In the genomic region with DNA sequence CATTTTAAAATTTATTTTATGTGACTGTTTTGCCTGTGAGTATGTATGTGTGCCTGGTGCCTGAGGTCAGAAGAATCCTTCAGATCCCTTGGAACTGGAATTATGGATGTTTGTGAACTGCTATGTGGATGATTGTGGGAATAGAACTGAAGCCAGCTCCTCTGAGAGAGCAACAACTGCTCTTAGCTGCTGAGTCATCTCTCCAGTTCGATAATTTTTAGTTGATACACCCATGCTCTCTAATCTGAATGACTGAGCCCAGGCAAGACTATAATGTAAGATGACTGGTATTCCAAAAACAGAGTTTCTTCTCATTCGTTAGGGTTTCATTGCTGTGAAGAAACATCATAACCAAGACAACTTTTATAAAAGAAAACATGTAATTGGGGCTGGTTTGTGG, we compare ENCODE assay signal across 39 mouse cellular contexts. TPM values are rescaled to one million over a fixed set of nuclear protein-coding genes. Genes with fewer than 3 reads are reported as not detected.
DNase-seq lines count a peak whose midpoint lies in the region; ATAC-seq and TF ChIP-seq lines count a peak whose summit lies in the region.
"Had no signal": no experiment of that assay in that cellular context is flagged by ENCODE, and none has a peak within 500 bp of the region (broad histone marks: within the 10 kb centered on the region; RNA-seq: fewer than 3 reads in every experiment).

No protein-coding gene starts in this region.

- in situ Hi-C loops in CH12.LX (cut with MboI; ENCODE audit: low pct_ligation_motif_present, low pct_unique_long_range_greater_than_20kb, low sequenced_read_pairs): loop anchor here (5.0 kb wide), 1 partner anchor 117 kb away; no protein-coding TSS in a partner anchor

- dilution Hi-C loops in CH12.LX (cut with MboI; ENCODE audit: extremely low pct_ligation_motif_present, extremely low pct_unique_long_range_greater_than_20kb, low sequenced_read_pairs): no loop called here

- H3K79me2 ChIP-seq in CH12.LX (replicated peaks; ENCODE audit: control insufficient read depth, extremely low read depth, insufficient read depth, poor library complexity, severe bottlenecking): no peaks in the 10 kb centered on the region

- WGBS in hindbrain, embryonic 13.5 days: 87% methylated on average over 2 of the region's 2 CpGs
- 84% methylated on average over 2 of the region's 2 CpGs for WGBS in hindbrain, postnatal 0 days
- 35% methylated on average over 2 of the region's 2 CpGs for WGBS in liver, embryonic 15.5 days (ENCODE audit: insufficient replicate concordance)

- no peak for TF ChIP-seq POLR2A in CH12.LX (IDR thresholded peaks at IDR 0.05; ENCODE audit: low read depth, low read length)

- no peaks in the 10 kb centered on the region for H3K9me3 ChIP-seq in hindbrain, embryonic 13.5 days
- no peaks in the 10 kb centered on the region for H3K9me3 ChIP-seq in hindbrain, postnatal 0 days (ENCODE audit: low read length)
- H3K9me3 ChIP-seq in CH12.LX (replicated peaks; ENCODE audit: low read length): no peaks in the 10 kb centered on the region
- no peaks in the 10 kb centered on the region for H3K9me3 ChIP-seq in liver, embryonic 15.5 days (replicated peaks)
- H3K9me3 ChIP-seq: forebrain, embryonic 13.5 days; hindbrain, embryonic 12.5 days; limb, embryonic 13.5 days; midbrain, embryonic 12.5 days had no signal

- DNase-seq in hindbrain, postnatal 0 days (ENCODE audit: low spot score): no peak
- DNase-seq in CH12.LX (ENCODE audit: extremely low read depth): no peak
- no peak for DNase-seq in urinary bladder, adult 18-20 months (ENCODE audit: low spot score in 2 of 2)
- DNase-seq in cerebellum, adult 11 months: no peak
- no peak for DNase-seq in heart, adult 11 months
- DNase-seq: adrenal gland, adult 2 months; adrenal gland, postnatal 36 days; cerebellum, adult 2 months; cerebellum, postnatal 14 days; gastrocnemius, postnatal 14 days; heart, adult 18-20 months; heart, postnatal 36 days; kidney, postnatal 36 days; lung, embryonic 14.5 days; lung, postnatal 36 days; thymus, postnatal 25 days had no signal

- H3K4me2 ChIP-seq in hindbrain, embryonic 13.5 days: no peak overlapping the region
- no peak overlapping the region for H3K4me2 ChIP-seq in hindbrain, postnatal 0 days (ENCODE audit: low read depth, low read length)
- peak overlapping the region; percentile 81 for H3K4me2 ChIP-seq in CH12.LX (ENCODE audit: insufficient read depth, low read depth, poor library complexity, severe bottlenecking)
- H3K4me2 ChIP-seq in liver, embryonic 15.5 days: peak overlapping the region; percentile 71

- no peaks in the 10 kb centered on the region for H3K27me3 ChIP-seq in hindbrain, embryonic 13.5 days
- H3K27me3 ChIP-seq in hindbrain, postnatal 0 days (ENCODE audit: insufficient read depth, low read length): no peaks in the 10 kb centered on the region
- no peaks in the 10 kb centered on the region for H3K27me3 ChIP-seq in CH12.LX (replicated peaks)
- H3K27me3 ChIP-seq in liver, embryonic 15.5 days: no peaks in the 10 kb centered on the region
- H3K27me3 ChIP-seq: forebrain, embryonic 13.5 days; hindbrain, embryonic 12.5 days; limb, embryonic 13.5 days; midbrain, embryonic 12.5 days had no signal

- no peaks in the 10 kb centered on the region for H3K36me3 ChIP-seq in hindbrain, embryonic 13.5 days
- no peaks in the 10 kb centered on the region for H3K36me3 ChIP-seq in hindbrain, postnatal 0 days (ENCODE audit: insufficient read depth, low read length)
- no peaks in the 10 kb centered on the region for H3K36me3 ChIP-seq in CH12.LX (replicated peaks in 1 of 2; ENCODE audit: control insufficient read depth in 1 of 2, insufficient read depth in 1 of 2, low read length in 1 of 2)
- no peaks in the 10 kb centered on the region for H3K36me3 ChIP-seq in liver, embryonic 15.5 days (replicated peaks)
- H3K36me3 ChIP-seq: hindbrain, embryonic 12.5 days; limb, embryonic 13.5 days; midbrain, embryonic 12.5 days had no signal

- TF ChIP-seq EP300 in CH12.LX (IDR thresholded peaks at IDR 0.05; ENCODE audit: low read length): no peak

- peaks cover 27% of the 10 kb centered on the region for H3K4me1 ChIP-seq in hindbrain, embryonic 13.5 days (replicated peaks)
- H3K4me1 ChIP-seq in hindbrain, postnatal 0 days (ENCODE audit: insufficient read depth, low read length): peaks cover 15% of the 10 kb centered on the region; the same call in 1 of the 2 replicates
- H3K4me1 ChIP-seq in CH12.LX (ENCODE audit: control insufficient read depth in 1 of 2, insufficient read depth in 2 of 2): peaks cover 10 to 25% of the 10 kb centered on the region in 2 experiments; a peak in 3 of 4 replicates
- peaks cover 55% of the 10 kb centered on the region for H3K4me1 ChIP-seq in liver, embryonic 15.5 days (replicated peaks)

- no peak for ATAC-seq in hindbrain, embryonic 13.5 days (ENCODE audit: low FRiP score)
- no peak for ATAC-seq in hindbrain, postnatal 0 days
- peak; percentile 41 for ATAC-seq in erythroblast, adult 5-6 weeks (replicated peaks; ENCODE audit: low FRiP score, poor library complexity, severe bottlenecking)
- ATAC-seq in liver, embryonic 15.5 days (ENCODE audit: insufficient read depth): peak; percentile 24; the same call in 1 of the 2 replicates
- ATAC-seq: activated CD4-positive, CD25-positive, alpha-beta regulatory T cell, adult 4 months; forebrain, embryonic 13.5 days; intestine, postnatal 0 days had no signal

- H3K9ac ChIP-seq in hindbrain, embryonic 13.5 days: peak overlapping the region; percentile 58; the same call in 1 of the 2 replicates
- H3K9ac ChIP-seq in hindbrain, postnatal 0 days (replicated peaks; ENCODE audit: low read length): no peak overlapping the region
- H3K9ac ChIP-seq in CH12.LX (ENCODE audit: insufficient read depth, low read depth): peak overlapping the region; percentile 90
- H3K9ac ChIP-seq in liver, embryonic 15.5 days: no peak overlapping the region
- H3K9ac ChIP-seq: midbrain, embryonic 12.5 days had no signal

- H3K27ac ChIP-seq in hindbrain, embryonic 13.5 days: no peak overlapping the region
- H3K27ac ChIP-seq in hindbrain, postnatal 0 days: no peak overlapping the region
- no peak overlapping the region for H3K27ac ChIP-seq in CH12.LX (ENCODE audit: insufficient read depth, low read depth)
- peak overlapping the region; percentile 96 for H3K27ac ChIP-seq in liver, embryonic 15.5 days (replicated peaks)

- TF ChIP-seq RAD21 in CH12.LX (IDR thresholded peaks at IDR 0.05; ENCODE audit: low read depth, low read length): no peak

- TF ChIP-seq CTCF in hindbrain, postnatal 0 days (IDR thresholded peaks at IDR 0.05; ENCODE audit: low read depth): no peak
- TF ChIP-seq CTCF in CH12.LX (conservative IDR thresholded peaks at IDR 0.05 in 1 of 2, IDR thresholded peaks at IDR 0.05 in 1 of 2; ENCODE audit: low read depth in 2 of 2, low read length in 2 of 2): no peak

- no peak overlapping the region for H3K4me3 ChIP-seq in hindbrain, embryonic 13.5 days
- no peak overlapping the region for H3K4me3 ChIP-seq in hindbrain, postnatal 0 days (ENCODE audit: low read length)
- peak overlapping the region in 2 of 3 experiments; percentile 62 to 74 for H3K4me3 ChIP-seq in CH12.LX (replicated peaks in 1 of 3; ENCODE audit: low read depth in 2 of 3, low read length in 2 of 3, poor library complexity in 1 of 3)
- no peak overlapping the region for H3K4me3 ChIP-seq in liver, embryonic 15.5 days (replicated peaks)
- H3K4me3 ChIP-seq: hindbrain, embryonic 12.5 days; layer of hippocampus, adult 2 months; left cerebral cortex, adult 2 months; midbrain, embryonic 12.5 days had no signal

RNA-seq across cellular contexts. Expression of gene Zfp219, which starts 3.6 kb away (rescaled TPM):
- 30.5 and 33.1 TPM in 2 replicates for polyA plus RNA-seq in hindbrain, embryonic 13.5 days (2015; fragmentation: Nextera tagmentation; extraction: Ambion mirVana)
- 91.7 and 98.7 TPM in 2 replicates for total RNA-seq in hindbrain, postnatal 0 days (2014; rRNA removed)
- 25.8 and 31.0 TPM in 2 replicates for polyA plus RNA-seq in hindbrain, postnatal 0 days (2015; fragmentation: Nextera tagmentation; extraction: Ambion mirVana)
- total RNA-seq in CH12.LX (2012; rRNA removed) (17.5 and 20.0 TPM in 2 replicates), CH12.LX (2014; rRNA removed) (11.5 and 15.8 TPM in 2 replicates)
- 19.3 and 20.8 TPM in 2 replicates for polyA plus RNA-seq in CH12.LX (2012; ENCODE audit: insufficient read length, low read depth)
- total RNA-seq in erythroblast, adult 5-6 weeks (2015; ENCODE audit: low replicate concordance): 0.58 and 1.9 TPM in 2 replicates
- 3.1 and 3.8 TPM in 2 replicates for total RNA-seq in erythroblast, adult 5-6 weeks (2017; ENCODE audit: low replicate concordance)
- 9.0 and 10.9 TPM in 2 replicates for polyA plus RNA-seq in liver, embryonic 15.5 days (2015; fragmentation: Nextera tagmentation; extraction: Ambion mirVana)

RNA-seq across cellular contexts. Expression of gene Tmem253, which starts 8.7 kb away (rescaled TPM):
- 0.79 and 0.84 TPM in 2 replicates for polyA plus RNA-seq in hindbrain, embryonic 13.5 days (2015; fragmentation: Nextera tagmentation; extraction: Ambion mirVana)
- not detected in 2 replicates for total RNA-seq in hindbrain, postnatal 0 days (2014; rRNA removed)
- polyA plus RNA-seq in hindbrain, postnatal 0 days (2015; fragmentation: Nextera tagmentation; extraction: Ambion mirVana): 0.51 and 0.53 TPM in 2 replicates
- 0.64 and 0.71 TPM in 2 replicates for total RNA-seq in CH12.LX (2012; rRNA removed)
- total RNA-seq in CH12.LX (2014; rRNA removed): not detected in 2 replicates
- 1.9 and 2.6 TPM in 2 replicates for polyA plus RNA-seq in CH12.LX (2012; ENCODE audit: insufficient read length, low read depth)
- total RNA-seq in erythroblast, adult 5-6 weeks (2015; ENCODE audit: low replicate concordance): not detected in 2 replicates
- not detected in 2 replicates for total RNA-seq in erythroblast, adult 5-6 weeks (2017; ENCODE audit: low replicate concordance)
- 0.14 and 0.23 TPM in 2 replicates for polyA plus RNA-seq in liver, embryonic 15.5 days (2015; fragmentation: Nextera tagmentation; extraction: Ambion mirVana)
- total RNA-seq: megakaryocyte, adult 5-6 weeks had no signal

RNA-seq across cellular contexts. Expression of gene Olfr221, which starts 18.1 kb away (rescaled TPM):
- polyA plus RNA-seq in hindbrain, embryonic 13.5 days (2015; fragmentation: Nextera tagmentation; extraction: Ambion mirVana): not detected in 2 replicates
- not detected in 2 replicates for total RNA-seq in hindbrain, postnatal 0 days (2014; rRNA removed)
- not detected in 2 replicates for polyA plus RNA-seq in hindbrain, postnatal 0 days (2015; fragmentation: Nextera tagmentation; extraction: Ambion mirVana)
- total RNA-seq in CH12.LX (2012; rRNA removed) (not detected in 2 replicates), CH12.LX (2014; rRNA removed) (not detected in 2 replicates)
- not detected in 2 replicates for polyA plus RNA-seq in CH12.LX (2012; ENCODE audit: insufficient read length, low read depth)
- not detected in 2 replicates for total RNA-seq in erythroblast, adult 5-6 weeks (2015; ENCODE audit: low replicate concordance)
- 0.56 TPM in 1 of 2 replicates, not detected in the other for total RNA-seq in erythroblast, adult 5-6 weeks (2017; ENCODE audit: low replicate concordance)
- polyA plus RNA-seq in liver, embryonic 15.5 days (2015; fragmentation: Nextera tagmentation; extraction: Ambion mirVana): not detected in 2 replicates
- total RNA-seq: adrenal gland, adult 2 months; adrenal gland, postnatal 36 days; gastrocnemius, postnatal 14 days; heart, adult 18-20 months; heart, postnatal 36 days; layer of hippocampus, adult 2 months; layer of hippocampus, postnatal 14 days; left cerebral cortex, adult 2 months; left cerebral cortex, postnatal 36 days; megakaryocyte, adult 5-6 weeks had no signal
- polyA plus RNA-seq: activated CD4-positive, CD25-positive, alpha-beta regulatory T cell, adult 4 months; adrenal gland, adult 2 months; brain, embryonic 14.5 days; C2C12; cortical plate, adult 2 months; embryonic facial prominence, embryonic 14.5 days; forebrain, embryonic 13.5 days; heart, embryonic 11.5 days; heart, embryonic 16.5 days; hindbrain, embryonic 12.5 days; intestine, postnatal 0 days; kidney, embryonic 14.5 days; limb, embryonic 13.5 days; lung, embryonic 14.5 days; midbrain, embryonic 12.5 days; neural tube, embryonic 14.5 days; stomach, embryonic 14.5 days had no signal

RNA-seq across cellular contexts. Expression of gene Arhgef40, which starts 39.6 kb away (rescaled TPM):
- 76.8 and 83.1 TPM in 2 replicates for polyA plus RNA-seq in hindbrain, embryonic 13.5 days (2015; fragmentation: Nextera tagmentation; extraction: Ambion mirVana)
- total RNA-seq in hindbrain, postnatal 0 days (2014; rRNA removed): 113 and 124 TPM in 2 replicates
- polyA plus RNA-seq in hindbrain, postnatal 0 days (2015; fragmentation: Nextera tagmentation; extraction: Ambion mirVana): 56.4 and 61.8 TPM in 2 replicates
- total RNA-seq in CH12.LX (2012; rRNA removed) (3.8 and 8.9 TPM in 2 replicates), CH12.LX (2014; rRNA removed) (0.62 and 0.85 TPM in 2 replicates)
- polyA plus RNA-seq in CH12.LX (2012; ENCODE audit: insufficient read length, low read depth): 1.1 and 2.2 TPM in 2 replicates
- 4.8 TPM in 1 of 2 replicates, not detected in the other for total RNA-seq in erythroblast, adult 5-6 weeks (2015; ENCODE audit: low replicate concordance)
- total RNA-seq in erythroblast, adult 5-6 weeks (2017; ENCODE audit: low replicate concordance): 2.3 and 14.1 TPM in 2 replicates
- polyA plus RNA-seq in liver, embryonic 15.5 days (2015; fragmentation: Nextera tagmentation; extraction: Ambion mirVana): 14.0 and 16.3 TPM in 2 replicates
- polyA plus RNA-seq: activated CD4-positive, CD25-positive, alpha-beta regulatory T cell, adult 4 months had no signal

Comparison
In these comparisons a context has a peak if more than half of its experiments do, and no peak if none do; other contexts are left out.
1. H3K9ac ChIP-seq: peak in hindbrain, embryonic 13.5 days (single experiment) and CH12.LX (single experiment); none in hindbrain, postnatal 0 days (single experiment) and liver, embryonic 15.5 days (single experiment).
2. ATAC-seq: peak in erythroblast, adult 5-6 weeks (single experiment) and liver, embryonic 15.5 days (single experiment); none in hindbrain, embryonic 13.5 days (single experiment) and hindbrain, postnatal 0 days (single experiment).
3. H3K4me2 ChIP-seq: peak in CH12.LX (single experiment) and liver, embryonic 15.5 days (single experiment); none in hindbrain, embryonic 13.5 days (single experiment) and hindbrain, postnatal 0 days (single experiment).
4. H3K4me3 ChIP-seq: peak in CH12.LX (2 of 3); none in hindbrain, embryonic 13.5 days (single experiment), hindbrain, postnatal 0 days (single experiment) and liver, embryonic 15.5 days (single experiment).